ENCODE assay signal across 8 mouse cellular contexts in the genomic region with DNA sequence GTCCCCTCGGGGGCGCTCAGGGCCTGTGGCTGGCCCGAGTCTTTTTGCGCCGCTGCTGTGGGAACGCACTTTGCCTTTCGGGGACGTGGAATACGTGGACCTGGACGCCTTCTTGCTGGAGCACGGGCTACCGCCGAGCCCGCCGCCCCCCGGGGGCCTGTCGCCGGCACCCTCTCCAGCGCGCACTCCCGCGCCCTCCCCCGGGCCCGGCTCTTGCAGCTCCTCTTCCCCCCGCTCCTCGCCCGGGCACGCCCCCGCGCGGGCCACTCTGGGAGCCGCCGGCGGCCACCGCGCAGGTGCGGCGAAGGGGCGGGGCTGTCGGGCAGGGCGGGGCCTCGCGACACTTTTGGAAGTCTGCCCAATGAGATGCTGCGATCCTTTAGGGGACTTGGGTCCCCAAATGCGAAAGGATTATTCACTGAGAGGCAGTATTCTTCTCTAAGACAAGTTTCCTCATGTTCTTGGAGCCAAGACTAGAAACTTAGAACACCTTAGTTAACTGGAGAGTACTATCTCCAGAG. TPM values are rescaled to one million over a fixed set of nuclear protein-coding genes. Genes with fewer than 3 reads are reported as not detected.
DNase-seq lines count a peak whose midpoint lies in the region; ATAC-seq and TF ChIP-seq lines count a peak whose summit lies in the region.

No protein-coding gene starts in this region.

- H3K4me3 ChIP-seq in forebrain, embryonic 13.5 days = peak overlapping the region; percentile 57
- peak overlapping the region; percentile 72 for H3K4me3 ChIP-seq in layer of hippocampus, adult 2 months
- peak overlapping the region; percentile 68 for H3K4me3 ChIP-seq in lung, embryonic 16.5 days (ENCODE audit: low read length)

- peak; percentile 18; the same call in 1 of the 2 replicates for TF ChIP-seq CTCF in layer of hippocampus, adult 2 months (conservative IDR thresholded peaks at IDR 0.05)

- H3K4me1 ChIP-seq in forebrain, embryonic 13.5 days = peaks cover 72% of the 10 kb centered on the region
- peaks cover 40% of the 10 kb centered on the region for H3K4me1 ChIP-seq in lung, embryonic 16.5 days (replicated peaks; ENCODE audit: control insufficient read depth, insufficient read depth, low read length)

- H3K36me3 ChIP-seq in forebrain, embryonic 13.5 days (ENCODE audit: poor library complexity, severe bottlenecking) = peaks cover 22% of the 10 kb centered on the region
- H3K36me3 ChIP-seq in lung, embryonic 16.5 days (ENCODE audit: control insufficient read depth, insufficient read depth, low read length) = peaks cover 11% of the 10 kb centered on the region; the same call in 1 of the 2 replicates

- H3K9me3 ChIP-seq in forebrain, embryonic 13.5 days (replicated peaks) = no peaks in the 10 kb centered on the region
- H3K9me3 ChIP-seq in lung, embryonic 16.5 days (ENCODE audit: control insufficient read depth, low read length) = no peaks in the 10 kb centered on the region

- peak; percentile 93 for DNase-seq in CD4-positive, CD25-positive, alpha-beta regulatory T cell, adult 2 months (ENCODE audit: low read depth, low spot score)
- DNase-seq in brain, adult 2 months (ENCODE audit: low read depth, low spot score) = peak; percentile 92
- peak; percentile 93 for DNase-seq in heart, postnatal 14 days
- peak; percentile 76 to 82 for DNase-seq in layer of hippocampus, adult 2 months (ENCODE audit: low spot score in 2 of 2)
- DNase-seq in ovary, postnatal 36 days (ENCODE audit: low spot score) = peak; percentile 92
- DNase-seq in thymus, postnatal 14 days = peak; percentile 95

- H3K4me2 ChIP-seq in forebrain, embryonic 13.5 days = peak overlapping the region; percentile 99
- peak overlapping the region; percentile 97 for H3K4me2 ChIP-seq in lung, embryonic 16.5 days (ENCODE audit: low read depth, low read length)

- intact Hi-C loops in heart, postnatal 14 days (cut with DNase I) = no loop called here

- no peak for ATAC-seq in forebrain, embryonic 13.5 days
- 0 out of 2 replicates have a peak, but pooled peaks have one; percentile 5 for ATAC-seq in lung, embryonic 16.5 days (ENCODE audit: low read depth)

- H3K27me3 ChIP-seq in forebrain, embryonic 13.5 days = no peaks in the 10 kb centered on the region
- H3K27me3 ChIP-seq in lung, embryonic 16.5 days (ENCODE audit: control insufficient read depth, insufficient read depth, low read depth, low read length) = no peaks in the 10 kb centered on the region

- peak overlapping the region; percentile 83 for H3K9ac ChIP-seq in forebrain, embryonic 13.5 days
- H3K9ac ChIP-seq in lung, embryonic 16.5 days (ENCODE audit: low read length) = peak overlapping the region; percentile 80

- under 1% methylated on average over 44 of the region's 45 CpGs for WGBS in forebrain, embryonic 13.5 days
- WGBS in lung, embryonic 16.5 days = under 1% methylated on average over 26 of the region's 45 CpGs

- H3K27ac ChIP-seq in forebrain, embryonic 13.5 days = peak overlapping the region; percentile 75
- H3K27ac ChIP-seq in layer of hippocampus, adult 2 months = peak overlapping the region; percentile 99
- H3K27ac ChIP-seq in lung, embryonic 16.5 days (ENCODE audit: low read length) = peak overlapping the region; percentile 53

RNA-seq across cellular contexts. Expression of gene Dbp, which starts 1.9 kb away (rescaled TPM):
- 2.5 and 3.0 TPM in 2 replicates for polyA plus RNA-seq in forebrain, embryonic 13.5 days (2015; fragmentation: Nextera tagmentation; extraction: Ambion mirVana)
- 10 to 100 TPM; 24.7 to 27.1 TPM for total RNA-seq in heart, postnatal 14 days (2021)
- total RNA-seq in layer of hippocampus, adult 2 months (2021) = 10 to 100 TPM; 69.2 to 72.8 TPM
- polyA plus RNA-seq in lung, embryonic 16.5 days (2015; fragmentation: Nextera tagmentation; extraction: Ambion mirVana) = 1.5 and 1.7 TPM in 2 replicates

RNA-seq across cellular contexts. Expression of gene Car11, which starts 7.1 kb away (rescaled TPM):
- 14.9 and 19.8 TPM in 2 replicates for polyA plus RNA-seq in forebrain, embryonic 13.5 days (2015; fragmentation: Nextera tagmentation; extraction: Ambion mirVana)
- total RNA-seq in heart, postnatal 14 days (2021) = 1 to 10 TPM; 4.3 to 6.6 TPM
- total RNA-seq in layer of hippocampus, adult 2 months (2021) = 100 to 1,000 TPM; 184 to 211 TPM
- polyA plus RNA-seq in lung, embryonic 16.5 days (2015; fragmentation: Nextera tagmentation; extraction: Ambion mirVana) = 2.3 and 3.3 TPM in 2 replicates

RNA-seq across cellular contexts. Expression of gene Rpl18, which starts 8.5 kb away (rescaled TPM):
- polyA plus RNA-seq in forebrain, embryonic 13.5 days (2015; fragmentation: Nextera tagmentation; extraction: Ambion mirVana) = 808 and 823 TPM in 2 replicates
- total RNA-seq in heart, postnatal 14 days (2021) = 100 to 1,000 TPM; 552 to 626 TPM
- total RNA-seq in layer of hippocampus, adult 2 months (2021) = 100 to 1,000 TPM; 342 to 353 TPM
- polyA plus RNA-seq in lung, embryonic 16.5 days (2015; fragmentation: Nextera tagmentation; extraction: Ambion mirVana) = 984 and 1,005 TPM in 2 replicates

RNA-seq across cellular contexts. Expression of gene Sphk2, which starts 11.0 kb away (rescaled TPM):
- polyA plus RNA-seq in forebrain, embryonic 13.5 days (2015; fragmentation: Nextera tagmentation; extraction: Ambion mirVana) = 25.3 and 29.7 TPM in 2 replicates
- total RNA-seq in heart, postnatal 14 days (2021) = 10 to 100 TPM; 17.5 to 18.8 TPM
- 10 to 100 TPM; 32.3 to 35.8 TPM for total RNA-seq in layer of hippocampus, adult 2 months (2021)
- polyA plus RNA-seq in lung, embryonic 16.5 days (2015; fragmentation: Nextera tagmentation; extraction: Ambion mirVana) = 28.9 TPM in 2 replicates

RNA-seq across cellular contexts. Expression of gene Sec1, which starts 12.6 kb away (rescaled TPM):
- polyA plus RNA-seq in forebrain, embryonic 13.5 days (2015; fragmentation: Nextera tagmentation; extraction: Ambion mirVana) = 0.16 and 0.17 TPM in 2 replicates
- total RNA-seq in heart, postnatal 14 days (2021) = under 1 TPM in 1 of 2 experiments, not detected in 1; 0.12 TPM
- total RNA-seq in layer of hippocampus, adult 2 months (2021) = 1 to 10 TPM; 2.2 to 2.3 TPM
- 0.74 and 0.84 TPM in 2 replicates for polyA plus RNA-seq in lung, embryonic 16.5 days (2015; fragmentation: Nextera tagmentation; extraction: Ambion mirVana)

Comparison
In these comparisons a context has a peak if more than half of its experiments do, and no peak if none do; other contexts are left out.
1. RNA of gene Car11, which starts 7.1 kb away (total RNA-seq): 184 to 211 TPM in layer of hippocampus, adult 2 months; 4.3 to 6.6 TPM in heart, postnatal 14 days; every median in the first group is over 10 times any median in the second.
2. Peak in every context shown above with its lines, with median percentiles within 50 percentile points of each other: DNase-seq, H3K27ac ChIP-seq and H3K4me3 ChIP-seq.